In genomic region chr10:119116843-119117390, GRCm38 (mm10) we compare ENCODE assay signal across 9 mouse cellular contexts.
"Had no signal": no experiment of that assay in that cellular context is flagged by ENCODE, and none has a peak within 500 bp of the region (broad histone marks: within the 10 kb centered on the region; RNA-seq: fewer than 3 reads in every experiment).

No protein-coding gene starts in this region.

- DNase-seq: kidney, adult 9 months; kidney, postnatal 14 days; kidney, postnatal 4 days; liver, embryonic 13.5 days; lung, adult 2 months; lung, postnatal 14 days; lung, postnatal 4 days; midbrain, embryonic 14.5 days; thymus, postnatal 25 days had no signal
